Mouse (Mus musculus) fat pad, adult 2 months (tissue): ENCODE results near the gene Gpt2.

Experiments used
- DNase-seq: peaks from one replicate; pipeline ENCODE4 v3.0.0-alpha.2; 2011; ENCODE audit warnings: low read depth, low spot score; ENCODE audit errors: extremely low read depth

Gene Gpt2

GRCm38 (mm10) chr8:85521332-85521731 lies 29.0 kb downstream of the Gpt2 start:
- no peak for DNase-seq

- no peak for DNase-seq
Observed at GRCm38 (mm10) chr8:85524086-85524485, 31.7 kb downstream of the Gpt2 start.

DNA sequence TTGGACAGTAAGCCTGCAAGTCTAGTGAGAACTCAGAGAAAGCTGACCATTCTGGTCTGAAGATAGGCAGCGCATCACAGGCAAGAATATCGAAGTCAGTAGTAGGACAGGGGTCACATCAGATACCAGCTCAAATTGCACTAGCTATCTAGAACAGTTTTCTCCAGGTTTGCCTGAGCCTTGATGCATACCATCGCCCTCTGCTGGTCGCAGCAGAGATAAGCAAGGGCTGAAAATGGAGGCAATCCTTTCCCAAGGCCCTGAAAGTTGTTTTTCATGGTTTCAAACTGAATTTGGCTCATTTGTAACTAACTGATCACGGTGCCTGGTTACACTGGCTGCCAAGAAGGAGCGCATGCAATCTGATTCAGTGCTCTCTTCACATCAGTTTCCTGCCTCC lies 33.7 kb downstream of the Gpt2 start:
- DNase-seq, result no peak

DNA sequence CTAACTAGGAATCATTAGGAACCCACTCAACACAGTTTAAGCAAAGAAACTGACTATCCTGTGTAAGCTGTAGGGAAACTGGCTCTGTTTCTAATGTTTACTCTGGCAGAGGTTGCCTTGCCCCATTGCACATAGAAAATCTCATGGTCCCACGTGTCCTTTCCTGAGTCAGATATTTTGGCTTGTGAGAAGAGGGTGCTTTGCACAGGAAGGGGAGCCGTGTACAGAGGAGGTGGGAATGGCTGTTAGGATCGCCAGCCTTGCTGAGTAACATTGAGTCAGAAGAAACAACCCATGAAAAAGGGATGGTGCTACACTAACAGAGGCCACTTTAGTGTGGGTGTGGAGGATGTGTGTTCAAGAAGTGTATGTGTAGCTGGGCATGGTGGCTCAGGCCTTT lies 36.6 kb downstream of the Gpt2 start:
- no peak for DNase-seq

DNA sequence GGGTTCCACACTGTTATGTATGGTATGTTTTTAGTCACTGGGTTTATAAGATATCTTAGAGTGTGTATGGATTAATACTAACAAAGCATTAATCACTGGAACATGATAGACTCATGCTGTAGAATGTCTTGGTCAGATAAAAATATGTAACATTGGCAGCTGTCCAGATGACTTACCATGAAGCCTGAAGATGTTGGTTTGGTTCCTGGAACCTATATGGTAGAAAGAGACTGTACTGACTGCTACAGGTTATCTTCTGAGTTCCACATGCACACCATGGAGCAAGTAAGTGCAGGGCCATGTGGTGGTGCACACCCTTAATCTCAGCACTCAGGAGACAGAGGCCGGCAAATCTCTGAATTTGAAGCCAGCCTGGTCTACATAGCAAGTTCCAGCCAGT lies 38.3 kb downstream of the Gpt2 start:
- no peak for DNase-seq

GRCm38 (mm10) chr8:85531471-85531870 lies 39.1 kb downstream of the Gpt2 start:
- no peak for DNase-seq

GRCm38 (mm10) chr8:85532843-85533242 lies 40.5 kb downstream of the Gpt2 start:
- no peak for DNase-seq

- no peak for DNase-seq
Observed at GRCm38 (mm10) chr8:85533434-85533833, 41.1 kb downstream of the Gpt2 start.

- peak; percentile 97 for DNase-seq
Observed at GRCm38 (mm10) chr8:85534163-85534562, 41.8 kb downstream of the Gpt2 start.

DNA sequence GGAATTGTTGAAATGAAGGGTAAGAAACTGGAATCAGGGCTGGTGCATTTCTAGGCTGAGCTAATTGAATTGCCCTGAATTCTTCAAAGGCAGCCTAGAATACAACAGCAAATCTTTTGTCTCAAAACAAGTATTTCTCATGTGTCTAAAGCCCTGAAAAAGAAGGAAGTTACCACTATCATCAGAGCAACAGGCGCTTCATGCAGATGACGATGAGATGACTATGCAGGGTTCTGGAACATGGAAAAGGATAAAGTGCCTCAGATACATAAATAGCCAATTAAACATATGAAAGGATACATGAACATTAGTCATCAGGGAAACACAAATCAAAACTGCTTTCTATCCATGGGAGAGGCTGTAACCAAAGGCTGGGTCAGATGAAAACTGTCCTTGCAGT lies 44.0 kb downstream of the Gpt2 start:
- no peak for DNase-seq

DNA sequence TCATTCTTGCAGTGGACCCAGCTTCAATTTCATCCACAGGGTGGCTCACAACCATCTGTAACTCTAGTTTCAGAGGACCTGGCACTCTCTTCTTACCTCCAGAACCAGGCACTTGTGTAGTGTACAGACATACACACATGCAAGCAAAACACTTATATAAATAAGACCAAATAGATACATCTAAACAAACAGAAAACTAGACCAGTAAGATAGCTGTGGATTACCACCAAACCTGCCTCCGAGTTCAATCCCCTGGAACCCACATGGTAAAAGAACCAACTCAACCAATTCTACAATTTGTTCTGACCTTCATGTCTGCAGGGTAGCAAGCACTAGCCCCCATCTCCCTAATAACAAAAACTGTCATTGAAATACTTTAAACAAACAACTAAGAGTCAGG lies 59.6 kb downstream of the Gpt2 start:
- no peak for DNase-seq

GRCm38 (mm10) chr8:85554391-85555180 lies 62.2 kb downstream of the Gpt2 start:
- DNase-seq, result no peak

GRCm38 (mm10) chr8:85555181-85556145 lies 63.1 kb downstream of the Gpt2 start, which contains the start of gene Dnaja2:
Gene Dnaja2, minus strand, starts transcription at chr8:85555344.
- DNase-seq, result no peak

- no peak for DNase-seq
Observed at GRCm38 (mm10) chr8:85556986-85557600, 64.7 kb downstream of the Gpt2 start.

DNA sequence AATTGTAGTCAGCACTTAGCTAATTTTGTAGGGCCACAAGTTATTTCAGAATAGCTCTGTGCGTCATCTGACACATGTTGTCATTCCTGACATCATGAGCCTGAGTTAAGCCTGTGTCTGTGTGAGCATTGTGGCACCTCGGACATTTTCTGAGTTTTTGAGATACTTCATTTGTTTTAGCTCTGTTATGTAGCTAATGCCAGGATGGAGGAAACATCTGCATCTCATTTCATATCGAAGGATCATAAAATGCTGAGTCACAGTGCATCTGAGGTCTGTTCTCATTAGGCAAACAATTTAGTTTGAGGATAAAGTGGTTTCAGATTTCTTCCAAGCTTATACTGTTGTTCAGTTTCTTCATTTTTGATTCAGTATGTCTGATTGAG lies 65.2 kb downstream of the Gpt2 start:
- no peak for DNase-seq

DNA sequence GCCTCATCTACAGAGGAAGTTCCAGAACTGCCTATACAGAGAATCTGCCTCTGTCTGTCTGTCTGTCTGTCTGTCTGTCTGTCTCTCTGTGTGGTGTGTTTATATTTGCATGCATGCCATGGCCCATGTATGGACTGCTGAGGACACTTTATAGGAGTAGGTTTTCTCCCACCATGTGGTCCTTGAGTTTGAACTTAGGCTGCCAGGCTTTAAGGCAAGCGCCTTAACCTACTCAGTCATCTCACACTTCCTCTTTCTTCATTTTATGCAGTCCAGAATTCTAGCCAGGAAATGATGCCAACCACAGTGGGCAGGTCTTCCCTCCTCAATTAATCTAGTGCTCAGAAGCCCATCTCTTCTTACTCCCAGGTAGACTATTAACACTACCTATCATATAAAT lies 66.8 kb downstream of the Gpt2 start:
- no peak for DNase-seq

DNA sequence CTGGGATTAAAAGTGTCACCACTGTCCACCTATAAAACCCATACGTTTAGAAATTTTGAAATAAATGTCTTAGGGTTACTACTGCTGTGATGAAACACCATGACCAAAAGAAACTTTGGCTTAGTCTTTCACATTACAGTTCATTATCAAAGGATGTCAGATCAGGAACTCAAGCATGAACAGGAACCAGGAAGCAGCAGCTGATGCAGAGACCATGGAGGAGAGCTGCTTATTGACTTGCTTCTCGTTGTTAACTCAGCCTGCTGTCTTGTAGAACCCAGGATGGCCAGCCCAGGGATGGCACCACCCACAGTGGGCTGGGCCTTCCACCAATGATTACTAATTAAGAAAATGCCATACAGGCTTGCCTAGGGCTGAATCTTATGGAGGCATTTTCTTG lies 67.6 kb downstream of the Gpt2 start:
- no peak for DNase-seq

- DNase-seq, result no peak
Observed at GRCm38 (mm10) chr8:85563336-85563735, 71.0 kb downstream of the Gpt2 start.

DNA sequence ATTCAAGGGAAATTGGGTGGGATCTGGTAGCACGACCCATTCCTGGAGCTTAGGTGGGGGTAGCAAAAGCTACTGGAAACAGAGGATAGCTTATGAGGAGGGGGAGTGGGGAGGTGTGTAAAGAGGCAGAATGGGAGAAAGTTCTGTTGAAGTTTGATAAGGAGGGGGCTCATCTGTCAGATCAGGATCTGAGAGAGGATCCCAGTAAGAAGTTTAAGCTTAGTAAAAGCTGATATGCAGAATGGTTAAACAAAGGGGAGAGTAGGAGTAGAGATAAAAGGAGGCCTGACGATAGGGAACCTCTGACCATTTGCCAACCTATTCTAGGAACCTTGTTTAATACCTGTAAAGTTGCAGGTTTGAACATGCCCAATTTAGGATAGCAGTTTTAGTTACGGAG lies 72.8 kb downstream of the Gpt2 start:
- no peak for DNase-seq

- DNase-seq, result no peak
Observed at GRCm38 (mm10) chr8:85567801-85568200, 75.4 kb downstream of the Gpt2 start.

DNA sequence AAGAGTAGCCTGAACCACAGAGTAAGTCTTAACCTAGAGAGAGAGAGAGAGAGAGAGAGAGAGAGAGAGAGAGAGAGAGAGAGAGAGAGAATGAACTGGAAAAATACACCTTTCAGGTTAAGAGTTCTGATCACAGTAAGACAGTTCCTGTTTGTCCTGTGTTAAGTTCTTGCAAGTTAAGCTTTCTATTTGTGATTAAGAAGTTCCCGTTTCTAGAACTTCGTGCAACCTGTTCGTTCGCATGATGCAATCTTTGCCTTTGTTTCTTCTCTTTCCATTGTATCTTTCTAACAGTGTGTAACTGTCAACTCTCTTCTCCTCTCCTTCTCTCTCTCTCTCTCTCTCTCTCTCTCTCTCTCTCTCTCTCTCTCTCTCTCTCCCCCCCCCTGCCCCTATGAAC lies 78.1 kb downstream of the Gpt2 start:
- no peak for DNase-seq
